Comparison of ENCODE assay signal across 19 mouse cellular contexts in the genomic region with DNA sequence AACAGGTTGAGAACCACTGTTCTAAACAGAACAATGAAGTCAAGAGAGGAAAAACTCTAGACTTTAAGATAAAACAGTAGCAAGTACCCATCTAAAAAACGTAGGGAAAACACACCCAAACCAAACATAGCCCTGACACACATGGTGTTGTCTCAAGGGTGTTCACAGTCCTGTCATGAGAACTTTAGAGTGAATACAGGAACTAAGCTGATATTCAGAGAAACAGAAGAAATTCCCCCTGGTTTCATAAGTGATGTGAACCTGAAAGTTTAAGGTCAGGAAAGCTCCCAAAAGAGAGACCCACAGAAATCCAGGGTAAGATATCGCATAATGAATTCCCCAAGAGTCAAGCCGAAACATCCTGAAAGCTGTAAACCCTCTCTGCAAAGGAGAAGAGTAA.
DNase-seq lines count a peak whose midpoint lies in the region; ATAC-seq and TF ChIP-seq lines count a peak whose summit lies in the region.
"Had no signal": no experiment of that assay in that cellular context is flagged by ENCODE, and none has a peak within 500 bp of the region (broad histone marks: within the 10 kb centered on the region; RNA-seq: fewer than 3 reads in every experiment).

No protein-coding gene starts in this region.

- H3K27me3 ChIP-seq in midbrain, embryonic 11.5 days (ENCODE audit: control insufficient read depth, insufficient read depth, low read length) = no peaks in the 10 kb centered on the region
- H3K27me3 ChIP-seq in midbrain, embryonic 10.5 days (ENCODE audit: low read depth, poor library complexity, severe bottlenecking) = no peaks in the 10 kb centered on the region
- no peaks in the 10 kb centered on the region for H3K27me3 ChIP-seq in liver, postnatal 0 days (ENCODE audit: insufficient read depth, low read length)
- H3K27me3 ChIP-seq: embryonic facial prominence, embryonic 13.5 days; forebrain, embryonic 15.5 days; lung, embryonic 15.5 days; midbrain, embryonic 13.5 days had no signal

- H3K27ac ChIP-seq in midbrain, embryonic 11.5 days (ENCODE audit: low read depth, low read length) = no peak overlapping the region
- H3K27ac ChIP-seq in midbrain, embryonic 10.5 days (replicated peaks) = no peak overlapping the region
- no peak overlapping the region for H3K27ac ChIP-seq in liver, postnatal 0 days (ENCODE audit: low read depth)
- H3K27ac ChIP-seq: embryonic facial prominence, embryonic 13.5 days; forebrain, embryonic 10.5 days; hindbrain, embryonic 14.5 days; liver, embryonic 14.5 days; midbrain, embryonic 13.5 days had no signal

- no peak overlapping the region for H3K9ac ChIP-seq in midbrain, embryonic 11.5 days (ENCODE audit: low read length)
- no peak overlapping the region for H3K9ac ChIP-seq in liver, postnatal 0 days (replicated peaks)
- H3K9ac ChIP-seq: embryonic facial prominence, embryonic 13.5 days; forebrain, embryonic 15.5 days; hindbrain, embryonic 14.5 days; liver, embryonic 14.5 days; lung, embryonic 15.5 days; midbrain, embryonic 13.5 days had no signal

- no peaks in the 10 kb centered on the region; the same call in 1 of the 2 replicates for H3K4me1 ChIP-seq in midbrain, embryonic 11.5 days (ENCODE audit: control insufficient read depth, insufficient read depth, low read length)
- H3K4me1 ChIP-seq in midbrain, embryonic 10.5 days = peaks cover 24% of the 10 kb centered on the region
- H3K4me1 ChIP-seq in liver, postnatal 0 days (ENCODE audit: insufficient read depth) = peaks cover 17% of the 10 kb centered on the region

- no peak for TF ChIP-seq EP300 in liver, postnatal 0 days (IDR thresholded peaks at IDR 0.05; ENCODE audit: low read depth)

- H3K36me3 ChIP-seq in midbrain, embryonic 11.5 days (ENCODE audit: control insufficient read depth, insufficient read depth, low read length) = no peaks in the 10 kb centered on the region
- H3K36me3 ChIP-seq in midbrain, embryonic 10.5 days = no peaks in the 10 kb centered on the region
- no peaks in the 10 kb centered on the region for H3K36me3 ChIP-seq in liver, postnatal 0 days (replicated peaks; ENCODE audit: insufficient read depth, low read length)
- H3K36me3 ChIP-seq: embryonic facial prominence, embryonic 13.5 days; forebrain, embryonic 10.5 days; forebrain, embryonic 15.5 days; lung, embryonic 15.5 days; midbrain, embryonic 13.5 days had no signal

- no peak overlapping the region for H3K4me3 ChIP-seq in midbrain, embryonic 11.5 days (ENCODE audit: low read depth, low read length)
- no peak overlapping the region for H3K4me3 ChIP-seq in midbrain, embryonic 10.5 days
- H3K4me3 ChIP-seq in liver, postnatal 0 days (ENCODE audit: low read depth, low read length) = no peak overlapping the region
- H3K4me3 ChIP-seq: embryonic facial prominence, embryonic 13.5 days; forebrain, embryonic 10.5 days; forebrain, embryonic 15.5 days; lung, embryonic 15.5 days; midbrain, embryonic 13.5 days had no signal

- 75% methylated on average over 3 of the region's 3 CpGs for WGBS in midbrain, embryonic 11.5 days
- WGBS in midbrain, embryonic 10.5 days = 75% methylated on average over 3 of the region's 3 CpGs
- 60% methylated on average over 3 of the region's 3 CpGs for WGBS in liver, postnatal 0 days (ENCODE audit: insufficient replicate concordance)

- H3K9me3 ChIP-seq in midbrain, embryonic 11.5 days (ENCODE audit: control insufficient read depth, low read length) = no peaks in the 10 kb centered on the region
- no peaks in the 10 kb centered on the region for H3K9me3 ChIP-seq in midbrain, embryonic 10.5 days (replicated peaks)
- H3K9me3 ChIP-seq in liver, postnatal 0 days (ENCODE audit: low read length) = no peaks in the 10 kb centered on the region
- H3K9me3 ChIP-seq: embryonic facial prominence, embryonic 13.5 days; forebrain, embryonic 10.5 days; forebrain, embryonic 15.5 days; lung, embryonic 15.5 days; midbrain, embryonic 13.5 days had no signal

- TF ChIP-seq CTCF in liver, postnatal 0 days (IDR thresholded peaks at IDR 0.05; ENCODE audit: low read depth) = no peak

- no peak overlapping the region for H3K4me2 ChIP-seq in midbrain, embryonic 11.5 days
- H3K4me2 ChIP-seq in liver, postnatal 0 days (ENCODE audit: low read depth, low read length) = no peak overlapping the region
- H3K4me2 ChIP-seq: embryonic facial prominence, embryonic 13.5 days; forebrain, embryonic 15.5 days; hindbrain, embryonic 14.5 days; lung, embryonic 15.5 days; midbrain, embryonic 13.5 days had no signal

- no peak for ATAC-seq in midbrain, embryonic 11.5 days (ENCODE audit: low FRiP score)
- no peak for ATAC-seq in liver, postnatal 0 days
- ATAC-seq: inflammation-experienced regulatory T-cells, adult 6 months; midbrain, embryonic 13.5 days had no signal

- DNase-seq in heart, adult 11 months = peak; percentile 25
- no peak for DNase-seq in heart, postnatal 4 days
- DNase-seq in midbrain, embryonic 11.5 days (ENCODE audit: low spot score, missing footprints) = peak; percentile 59
- no peak for DNase-seq in midbrain, embryonic 10.5 days (ENCODE audit: low spot score)
- peak; percentile 26 for DNase-seq in induced T-regulatory cell, adult 2 months (ENCODE audit: low read depth)
- no peak for DNase-seq in liver, postnatal 0 days
- DNase-seq in thymus, postnatal 4 days = no peak
- DNase-seq: cerebellum, adult 9-10 months; layer of hippocampus, adult 9-11 months; liver; right cerebral cortex, postnatal 25 days had no signal

Comparison
In these comparisons a context has a peak if more than half of its experiments do, and no peak if none do; other contexts are left out.
1. DNase-seq: peak in heart, adult 11 months (single experiment), midbrain, embryonic 11.5 days (single experiment) and induced T-regulatory cell, adult 2 months (single experiment); none in heart, postnatal 4 days (single experiment), midbrain, embryonic 10.5 days (single experiment), liver, postnatal 0 days (single experiment) and thymus, postnatal 4 days (single experiment).